Mouse (Mus musculus): ENCODE measurements at regions not wholly inside any gene's neighbourhood (a gene's known extent, or its start where the extent isn't known, plus 50 kb on each side); places are given as distances from the start of the nearest gene placed in this dataset.
"Not testable (repeated sequence)": the region's sequence is repeated elsewhere in the genome, so short reads cannot be mapped to it uniquely, and the experiment has no call there.

GRCm38 (mm10) chr14:53750703-53751441, 503.0 kb downstream of the Dad1 start:
- no peak for DNase-seq (ENCODE audit: low read depth, low spot score)
- Histone ChIP-seq H3K4me1 (ENCODE audit: control insufficient read depth in 2 of 2, insufficient read depth in 2 of 2, low read length in 2 of 2, poor library complexity in 1 of 2) (no peaks in the 10 kb centered on the region), H3K36me3 (ENCODE audit: control insufficient read depth, insufficient read depth, low read length, poor library complexity, severe bottlenecking) (no peaks in the 10 kb centered on the region), H3K27ac (ENCODE audit: insufficient read depth, low read depth, low read length, poor library complexity, severe bottlenecking) (no peak overlapping the region), H3K9ac (ENCODE audit: insufficient read depth, low read depth, low read length, poor library complexity, severe bottlenecking) (no peak overlapping the region), H3K9me3 (ENCODE audit: control insufficient read depth, insufficient read depth, low read depth, low read length) (no peaks in the 10 kb centered on the region), H3K4me3 (ENCODE audit: insufficient read depth in 1 of 2, low read depth in 1 of 2, low read length in 2 of 2, poor library complexity in 1 of 2, severe bottlenecking in 1 of 2) (no peak overlapping the region)
- in situ Hi-C loops (cut with MboI; ENCODE audit: low sequenced_read_pairs in 2 of 2, unreplicated experiment in 2 of 2), result no loop called here
- no peak for TF ChIP-seq HCFC1 (IDR thresholded peaks at IDR 0.05; ENCODE audit: borderline replicate concordance, insufficient read depth, low read length)
- TF ChIP-seq ZC3H11A (IDR thresholded peaks at IDR 0.05; ENCODE audit: borderline replicate concordance, low read depth, low read length), result no peak
- no peak for TF ChIP-seq ZNF384 (IDR thresholded peaks at IDR 0.05; ENCODE audit: low read depth, low read length)
- TF ChIP-seq CHD2 (IDR thresholded peaks at IDR 0.05; ENCODE audit: low read depth, low read length), result no peak
- no peak for TF ChIP-seq MAFK (IDR thresholded peaks at IDR 0.05; ENCODE audit: insufficient read depth, low read depth, low read length)

GRCm38 (mm10) chr14:53743552-53743951, 510.4 kb downstream of the Dad1 start:
- not testable (repeated sequence) for H3K27ac ChIP-seq (ENCODE audit: insufficient read depth, low read depth, low read length, poor library complexity, severe bottlenecking); DNase-seq (ENCODE audit: low read depth, low spot score); H3K9ac ChIP-seq (ENCODE audit: insufficient read depth, low read depth, low read length, poor library complexity, severe bottlenecking); H3K4me1 ChIP-seq (ENCODE audit: control insufficient read depth in 2 of 2, insufficient read depth in 2 of 2, low read length in 2 of 2, poor library complexity in 1 of 2); H3K9me3 ChIP-seq (ENCODE audit: control insufficient read depth, insufficient read depth, low read depth, low read length); H3K4me3 ChIP-seq (ENCODE audit: insufficient read depth in 1 of 2, low read depth in 1 of 2, low read length in 2 of 2, poor library complexity in 1 of 2, severe bottlenecking in 1 of 2); H3K36me3 ChIP-seq (ENCODE audit: control insufficient read depth, insufficient read depth, low read length, poor library complexity, severe bottlenecking)
- in situ Hi-C loops (cut with MboI; ENCODE audit: low sequenced_read_pairs in 2 of 2, unreplicated experiment in 2 of 2), result loop anchor here in 1 of 2 experiments (25.0 kb wide), 1 partner anchor 406 kb away; no protein-coding TSS in a partner anchor

GRCm38 (mm10) chr14:53742864-53743263, 511.0 kb downstream of the Dad1 start:
- not testable (repeated sequence) for H3K36me3 ChIP-seq (ENCODE audit: control insufficient read depth, insufficient read depth, low read length, poor library complexity, severe bottlenecking); H3K27ac ChIP-seq (ENCODE audit: insufficient read depth, low read depth, low read length, poor library complexity, severe bottlenecking); H3K4me3 ChIP-seq (ENCODE audit: insufficient read depth in 1 of 2, low read depth in 1 of 2, low read length in 2 of 2, poor library complexity in 1 of 2, severe bottlenecking in 1 of 2); DNase-seq (ENCODE audit: low read depth, low spot score); H3K9ac ChIP-seq (ENCODE audit: insufficient read depth, low read depth, low read length, poor library complexity, severe bottlenecking); H3K4me1 ChIP-seq (ENCODE audit: control insufficient read depth in 2 of 2, insufficient read depth in 2 of 2, low read length in 2 of 2, poor library complexity in 1 of 2); H3K9me3 ChIP-seq (ENCODE audit: control insufficient read depth, insufficient read depth, low read depth, low read length)
- in situ Hi-C loops (cut with MboI; ENCODE audit: low sequenced_read_pairs in 2 of 2, unreplicated experiment in 2 of 2), result loop anchor here in 1 of 2 experiments (25.0 kb wide), 1 partner anchor 406 kb away; no protein-coding TSS in a partner anchor

GRCm38 (mm10) chr14:53741246-53741645, 512.7 kb downstream of the Dad1 start:
- in situ Hi-C loops (cut with MboI; ENCODE audit: low sequenced_read_pairs in 2 of 2, unreplicated experiment in 2 of 2), result loop anchor here in 1 of 2 experiments (25.0 kb wide), 1 partner anchor 404 kb away; no protein-coding TSS in a partner anchor
- H3K27ac ChIP-seq (ENCODE audit: insufficient read depth, low read depth, low read length, poor library complexity, severe bottlenecking); H3K36me3 ChIP-seq (ENCODE audit: control insufficient read depth, insufficient read depth, low read length, poor library complexity, severe bottlenecking); H3K4me1 ChIP-seq (ENCODE audit: control insufficient read depth in 2 of 2, insufficient read depth in 2 of 2, low read length in 2 of 2, poor library complexity in 1 of 2); DNase-seq (ENCODE audit: low read depth, low spot score); H3K9ac ChIP-seq (ENCODE audit: insufficient read depth, low read depth, low read length, poor library complexity, severe bottlenecking); H3K4me3 ChIP-seq (ENCODE audit: insufficient read depth in 1 of 2, low read depth in 1 of 2, low read length in 2 of 2, poor library complexity in 1 of 2, severe bottlenecking in 1 of 2); H3K9me3 ChIP-seq (ENCODE audit: control insufficient read depth, insufficient read depth, low read depth, low read length): not testable (repeated sequence)

- not testable (repeated sequence) for H3K9me3 ChIP-seq (ENCODE audit: control insufficient read depth, insufficient read depth, low read depth, low read length); H3K9ac ChIP-seq (ENCODE audit: insufficient read depth, low read depth, low read length, poor library complexity, severe bottlenecking); H3K4me1 ChIP-seq (ENCODE audit: control insufficient read depth in 2 of 2, insufficient read depth in 2 of 2, low read length in 2 of 2, poor library complexity in 1 of 2); H3K36me3 ChIP-seq (ENCODE audit: control insufficient read depth, insufficient read depth, low read length, poor library complexity, severe bottlenecking); H3K27ac ChIP-seq (ENCODE audit: insufficient read depth, low read depth, low read length, poor library complexity, severe bottlenecking); H3K4me3 ChIP-seq (ENCODE audit: insufficient read depth in 1 of 2, low read depth in 1 of 2, low read length in 2 of 2, poor library complexity in 1 of 2, severe bottlenecking in 1 of 2); DNase-seq (ENCODE audit: low read depth, low spot score)
- in situ Hi-C loops (cut with MboI; ENCODE audit: low sequenced_read_pairs in 2 of 2, unreplicated experiment in 2 of 2), result loop anchor here in 1 of 2 experiments (25.0 kb wide), 1 partner anchor 401 kb away; no protein-coding TSS in a partner anchor
Measured at GRCm38 (mm10) chr14:53737962-53738361, 515.9 kb downstream of the Dad1 start.

GRCm38 (mm10) chr14:53736274-53736673, 517.6 kb downstream of the Dad1 start:
- H3K4me1 ChIP-seq (ENCODE audit: control insufficient read depth in 2 of 2, insufficient read depth in 2 of 2, low read length in 2 of 2, poor library complexity in 1 of 2); H3K27ac ChIP-seq (ENCODE audit: insufficient read depth, low read depth, low read length, poor library complexity, severe bottlenecking); H3K9me3 ChIP-seq (ENCODE audit: control insufficient read depth, insufficient read depth, low read depth, low read length); H3K36me3 ChIP-seq (ENCODE audit: control insufficient read depth, insufficient read depth, low read length, poor library complexity, severe bottlenecking); DNase-seq (ENCODE audit: low read depth, low spot score); H3K4me3 ChIP-seq (ENCODE audit: insufficient read depth in 1 of 2, low read depth in 1 of 2, low read length in 2 of 2, poor library complexity in 1 of 2, severe bottlenecking in 1 of 2); H3K9ac ChIP-seq (ENCODE audit: insufficient read depth, low read depth, low read length, poor library complexity, severe bottlenecking): not testable (repeated sequence)
- in situ Hi-C loops (cut with MboI; ENCODE audit: low sequenced_read_pairs in 2 of 2, unreplicated experiment in 2 of 2), result loop anchor here in 1 of 2 experiments (25.0 kb wide), 1 partner anchor 399 kb away; no protein-coding TSS in a partner anchor

- H3K9me3 ChIP-seq (ENCODE audit: control insufficient read depth, insufficient read depth, low read depth, low read length); H3K4me3 ChIP-seq (ENCODE audit: insufficient read depth in 1 of 2, low read depth in 1 of 2, low read length in 2 of 2, poor library complexity in 1 of 2, severe bottlenecking in 1 of 2); H3K9ac ChIP-seq (ENCODE audit: insufficient read depth, low read depth, low read length, poor library complexity, severe bottlenecking); H3K36me3 ChIP-seq (ENCODE audit: control insufficient read depth, insufficient read depth, low read length, poor library complexity, severe bottlenecking); DNase-seq (ENCODE audit: low read depth, low spot score); H3K27ac ChIP-seq (ENCODE audit: insufficient read depth, low read depth, low read length, poor library complexity, severe bottlenecking); H3K4me1 ChIP-seq (ENCODE audit: control insufficient read depth in 2 of 2, insufficient read depth in 2 of 2, low read length in 2 of 2, poor library complexity in 1 of 2): not testable (repeated sequence)
- in situ Hi-C loops (cut with MboI; ENCODE audit: low sequenced_read_pairs in 2 of 2, unreplicated experiment in 2 of 2), result loop anchor here in 1 of 2 experiments (25.0 kb wide), 1 partner anchor 394 kb away; no protein-coding TSS in a partner anchor
Measured at GRCm38 (mm10) chr14:53731600-53731999, 522.3 kb downstream of the Dad1 start.

Measured in ES-E14 (cell line).